Mouse (Mus musculus): ENCODE measurements at regions not wholly inside any gene's neighbourhood (a gene's known extent, or its start where the extent isn't known, plus 50 kb on each side); places are given as distances from the start of the nearest gene placed in this dataset.

DNA sequence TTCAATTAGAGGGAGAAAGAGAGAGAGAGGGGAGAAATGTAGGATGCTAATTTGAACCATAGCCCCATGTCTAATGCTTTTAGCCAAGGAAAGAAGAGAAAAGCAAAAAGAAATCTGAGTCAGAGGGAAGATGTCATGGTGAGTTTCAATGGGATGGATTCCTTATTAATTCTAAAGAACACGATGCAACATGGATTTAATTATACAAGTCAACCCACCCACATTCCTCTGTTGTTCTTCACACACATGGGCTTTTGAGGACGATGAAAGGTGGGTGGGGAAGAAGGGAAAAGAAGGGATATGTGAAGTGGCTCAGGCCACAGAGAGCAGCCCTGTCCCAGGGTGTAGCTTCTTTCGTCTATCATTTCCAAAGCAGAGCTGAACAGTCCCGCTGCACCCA, 378.9 kb downstream of the Osr1 start:
- TF ChIP-seq CTCF (IDR thresholded peaks at IDR 0.05; ENCODE audit: low read depth), result no peak
- 54% methylated on average over 4 of the region's 4 CpGs for WGBS

DNA sequence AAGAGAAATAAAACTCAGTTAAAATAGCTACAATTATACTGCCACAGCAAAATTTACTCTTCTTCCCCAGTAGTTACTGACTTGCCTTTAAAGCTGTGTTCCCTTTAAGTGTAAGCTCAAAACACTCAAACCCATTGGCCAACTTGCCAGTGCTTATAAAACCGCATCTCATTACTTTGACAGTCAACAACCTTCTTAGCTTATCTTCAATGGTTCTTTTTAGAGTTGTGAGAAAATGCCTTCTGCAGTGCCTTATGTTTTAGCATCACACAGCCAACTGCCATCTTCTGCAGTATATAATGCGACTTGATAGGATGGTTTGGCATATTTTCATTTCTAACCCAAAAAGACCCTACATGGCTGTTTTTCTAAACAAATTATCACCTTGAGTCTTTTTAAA, 382.5 kb downstream of the Osr1 start:
- H3K27ac ChIP-seq, result no peak overlapping the region
- DNase-seq (ENCODE audit: low spot score) (no peak), ATAC-seq (no peak)
- no peak overlapping the region for H3K4me3 ChIP-seq (ENCODE audit: low read length)
- H3K4me2 ChIP-seq (ENCODE audit: low read depth, low read length), result no peak overlapping the region
- H3K27me3 ChIP-seq (ENCODE audit: insufficient read depth, low read length), result no peaks in the 10 kb centered on the region
- TF ChIP-seq CTCF (IDR thresholded peaks at IDR 0.05; ENCODE audit: low read depth), result no peak
- no peak overlapping the region for H3K9ac ChIP-seq (replicated peaks; ENCODE audit: low read length)
- H3K36me3 ChIP-seq (ENCODE audit: insufficient read depth, low read length), result no peaks in the 10 kb centered on the region
- WGBS, result 96% methylated on average over 2 of the region's 2 CpGs
- H3K9me3 ChIP-seq (ENCODE audit: low read length), result no peaks in the 10 kb centered on the region
- no peaks in the 10 kb centered on the region for H3K4me1 ChIP-seq (ENCODE audit: insufficient read depth, low read length)

More for the DNA sequence above, 378.9 kb downstream of the Osr1 start:
- H3K9ac ChIP-seq (replicated peaks; ENCODE audit: low read length), result no peak overlapping the region
- no peaks in the 10 kb centered on the region for H3K27me3 ChIP-seq (ENCODE audit: insufficient read depth, low read length)
- no peak overlapping the region for H3K27ac ChIP-seq
- no peak for ATAC-seq
- H3K4me2 ChIP-seq (ENCODE audit: low read depth, low read length), result no peak overlapping the region
- DNase-seq (ENCODE audit: low spot score), result no peak
- H3K9me3 ChIP-seq (ENCODE audit: low read length), result no peaks in the 10 kb centered on the region
- H3K4me3 ChIP-seq (ENCODE audit: low read length), result no peak overlapping the region
- no peaks in the 10 kb centered on the region for H3K4me1 ChIP-seq (ENCODE audit: insufficient read depth, low read length)
- no peaks in the 10 kb centered on the region for H3K36me3 ChIP-seq (ENCODE audit: insufficient read depth, low read length)

DNA sequence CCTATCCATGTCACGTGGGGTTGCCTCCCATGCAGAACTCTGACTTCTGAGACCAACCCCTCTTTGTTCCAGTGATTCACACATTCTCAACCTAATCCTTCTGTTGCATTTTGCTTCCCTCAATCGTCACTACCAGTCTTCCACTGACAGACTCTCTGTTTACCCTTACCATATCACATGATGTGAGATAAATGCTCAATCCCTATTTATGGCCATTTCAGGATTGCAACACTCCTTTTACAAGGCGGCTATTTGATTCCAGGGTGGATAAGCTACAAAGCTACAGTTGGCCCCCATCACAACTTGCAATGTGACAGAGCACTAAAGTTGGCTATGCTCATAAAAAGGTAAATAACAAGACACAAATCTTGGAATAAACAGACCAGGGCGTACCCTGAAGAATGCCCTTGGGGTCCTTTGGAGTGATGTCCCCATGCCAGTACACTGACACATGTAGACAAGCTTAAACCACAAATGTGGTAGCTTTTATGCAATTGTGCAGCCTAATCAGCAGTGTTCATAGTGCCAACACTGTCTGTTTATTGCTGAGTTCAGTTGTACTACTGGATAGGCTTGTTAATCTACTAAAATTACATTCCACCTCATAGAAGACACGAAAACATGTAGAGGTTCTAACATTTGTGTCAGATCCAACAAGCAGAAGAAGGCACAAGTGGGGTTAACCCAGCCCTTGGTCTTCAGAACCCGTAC, 384.4 kb downstream of the Osr1 start:
- Histone ChIP-seq H3K27me3 (ENCODE audit: insufficient read depth, low read length) (no peaks in the 10 kb centered on the region), H3K4me1 (ENCODE audit: insufficient read depth, low read length) (no peaks in the 10 kb centered on the region), H3K4me3 (ENCODE audit: low read length) (no peak overlapping the region), H3K9ac (replicated peaks; ENCODE audit: low read length) (no peak overlapping the region), H3K36me3 (ENCODE audit: insufficient read depth, low read length) (no peaks in the 10 kb centered on the region), H3K27ac (no peak overlapping the region), H3K4me2 (ENCODE audit: low read depth, low read length) (no peak overlapping the region), H3K9me3 (ENCODE audit: low read length) (no peaks in the 10 kb centered on the region)
- DNase-seq (ENCODE audit: low spot score) (no peak), ATAC-seq (no peak)
- 82% methylated on average over 6 of the region's 6 CpGs for WGBS
- no peak for TF ChIP-seq CTCF (IDR thresholded peaks at IDR 0.05; ENCODE audit: low read depth)

DNA sequence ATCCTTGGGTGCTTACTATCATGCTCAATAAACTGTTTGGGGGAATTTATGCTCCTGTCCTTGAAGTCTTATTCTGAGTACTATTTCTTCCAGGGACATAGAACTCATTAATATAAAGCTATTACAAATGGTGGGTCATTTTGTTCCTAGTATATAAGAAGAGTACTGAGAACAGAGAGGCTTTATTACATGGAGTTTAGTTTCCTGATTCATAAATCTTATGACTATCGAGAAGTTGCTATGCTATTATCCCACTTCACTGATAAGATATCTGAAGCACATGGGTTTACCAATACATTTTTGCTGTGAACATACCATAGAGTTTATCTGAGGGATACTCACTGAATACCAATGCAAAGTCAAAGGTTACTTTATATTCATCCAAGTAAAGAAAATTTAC, 399.5 kb downstream of the Osr1 start:
- Histone ChIP-seq H3K4me2 (ENCODE audit: low read depth, low read length) (no peak overlapping the region), H3K4me3 (ENCODE audit: low read length) (no peak overlapping the region), H3K27me3 (ENCODE audit: insufficient read depth, low read length) (no peaks in the 10 kb centered on the region), H3K9ac (replicated peaks; ENCODE audit: low read length) (no peak overlapping the region), H3K9me3 (ENCODE audit: low read length) (peaks cover 4% of the 10 kb centered on the region; the same call in 1 of the 2 replicates), H3K4me1 (ENCODE audit: insufficient read depth, low read length) (no peaks in the 10 kb centered on the region), H3K27ac (no peak overlapping the region), H3K36me3 (ENCODE audit: insufficient read depth, low read length) (no peaks in the 10 kb centered on the region)
- TF ChIP-seq CTCF (IDR thresholded peaks at IDR 0.05; ENCODE audit: low read depth), result no peak
- DNase-seq (ENCODE audit: low spot score) (no peak), ATAC-seq (no peak)
- WGBS, result 80% methylated on average over 1 of the region's 1 CpGs

- no peak for TF ChIP-seq CTCF (IDR thresholded peaks at IDR 0.05; ENCODE audit: low read depth)
- Histone ChIP-seq H3K4me3 (ENCODE audit: low read length) (no peak overlapping the region), H3K36me3 (ENCODE audit: insufficient read depth, low read length) (no peaks in the 10 kb centered on the region), H3K9ac (replicated peaks; ENCODE audit: low read length) (no peak overlapping the region), H3K9me3 (ENCODE audit: low read length) (no peaks in the 10 kb centered on the region), H3K27me3 (ENCODE audit: insufficient read depth, low read length) (no peaks in the 10 kb centered on the region), H3K4me2 (ENCODE audit: low read depth, low read length) (no peak overlapping the region), H3K27ac (no peak overlapping the region), H3K4me1 (ENCODE audit: insufficient read depth, low read length) (no peaks in the 10 kb centered on the region)
- DNase-seq (ENCODE audit: low spot score) (peak; percentile 24), ATAC-seq (no peak)
- WGBS, result 59% methylated on average over 2 of the region's 2 CpGs
Measured at GRCm38 (mm10) chr12:9970771-9971170, 399.0 kb upstream of the Nt5c1b start.

GRCm38 (mm10) chr12:9978494-9979112, 391.2 kb upstream of the Nt5c1b start:
- Histone ChIP-seq H3K9me3 (ENCODE audit: low read length) (no peaks in the 10 kb centered on the region), H3K4me1 (ENCODE audit: insufficient read depth, low read length) (no peaks in the 10 kb centered on the region), H3K4me3 (ENCODE audit: low read length) (no peak overlapping the region), H3K9ac (replicated peaks; ENCODE audit: low read length) (no peak overlapping the region), H3K4me2 (ENCODE audit: low read depth, low read length) (no peak overlapping the region), H3K36me3 (ENCODE audit: insufficient read depth, low read length) (no peaks in the 10 kb centered on the region), H3K27ac (no peak overlapping the region), H3K27me3 (ENCODE audit: insufficient read depth, low read length) (no peaks in the 10 kb centered on the region)
- no peak for TF ChIP-seq CTCF (IDR thresholded peaks at IDR 0.05; ENCODE audit: low read depth)
- DNase-seq (ENCODE audit: low spot score) (peak; percentile 61), ATAC-seq (0 out of 2 replicates have a peak, but pooled peaks have one; percentile 35)
- WGBS, result 30% methylated on average over 3 of the region's 3 CpGs

- Histone ChIP-seq H3K9ac (replicated peaks; ENCODE audit: low read length) (no peak overlapping the region), H3K27ac (no peak overlapping the region), H3K36me3 (ENCODE audit: insufficient read depth, low read length) (no peaks in the 10 kb centered on the region), H3K4me1 (ENCODE audit: insufficient read depth, low read length) (no peaks in the 10 kb centered on the region), H3K4me2 (ENCODE audit: low read depth, low read length) (no peak overlapping the region), H3K27me3 (ENCODE audit: insufficient read depth, low read length) (no peaks in the 10 kb centered on the region), H3K4me3 (ENCODE audit: low read length) (no peak overlapping the region), H3K9me3 (ENCODE audit: low read length) (no peaks in the 10 kb centered on the region)
- no peak for TF ChIP-seq CTCF (IDR thresholded peaks at IDR 0.05; ENCODE audit: low read depth)
- no peak for ATAC-seq
- no peak for DNase-seq (ENCODE audit: low spot score)
- 57% methylated on average over 1 of the region's 1 CpGs for WGBS
Measured at GRCm38 (mm10) chr12:9979113-9979507, 390.7 kb upstream of the Nt5c1b start.

All from hindbrain, postnatal 0 days (tissue).